Mouse (Mus musculus) small intestine, adult 2 months (tissue): ENCODE results near the gene Cdca5. TPM values are rescaled to one million over a fixed set of nuclear protein-coding genes. Genes with fewer than 3 reads are reported as not detected.

Source experiments
- H3K27ac ChIP-seq: fragments of 200-500 bp; 2 replicates; pipeline ENCODE4 v1.5.1; 2012; ENCODE audit warnings: low read depth, low read length, control low read depth, inconsistent platforms; ENCODE audit not compliant: insufficient read depth
- H3K27me3 ChIP-seq: fragments of 200-500 bp; 2 replicates; pipeline ENCODE4 v1.6.1; 2012; ENCODE audit warnings: mild to moderate bottlenecking, moderate library complexity, low read length, inconsistent platforms; ENCODE audit not compliant: control insufficient read depth, insufficient read depth
- H3K36me3 ChIP-seq: fragments of 200-500 bp; 2 replicates; pipeline ENCODE4 v1.6.1; 2012; ENCODE audit warnings: mild to moderate bottlenecking, low read length, control low read depth, inconsistent platforms; ENCODE audit not compliant: control insufficient read depth, insufficient read depth
- H3K4me1 ChIP-seq: fragments of 200-500 bp; 2 replicates; pipeline ENCODE4 v1.6.1; 2012; ENCODE audit warnings: low read length, inconsistent platforms, mixed read lengths; ENCODE audit not compliant: control insufficient read depth, insufficient read depth, insufficient read length
- H3K4me3 ChIP-seq: fragments of 200-500 bp; 2 replicates; pipeline ENCODE4 v1.5.1; 2012; ENCODE audit warnings: low read depth, mild to moderate bottlenecking, control low read depth, inconsistent platforms, low read length, moderate library complexity
- CTCF ChIP-seq: fragments of 200-500 bp; IDR thresholded peaks from 2 replicates; pipeline ENCODE4 v1.5.1; 2012; ENCODE audit warnings: low read depth, mild to moderate bottlenecking, control low read depth, inconsistent platforms, low read length, moderate library complexity, mixed read lengths; ENCODE audit not compliant: insufficient replicate concordance, insufficient read length; ENCODE audit errors: extremely low read depth
- POLR2A ChIP-seq: fragments of 200-500 bp; IDR thresholded peaks from 2 replicates; pipeline ENCODE4 v1.6.1; 2012; ENCODE audit warnings: low read depth, mild to moderate bottlenecking, control low read depth, inconsistent platforms, low read length, moderate library complexity
- WGBS: fragments of 180-500 bp; shearing (Covaris S2); methylation state at CpG from one replicate; pipeline ENCODE4 v1.1.7; 2018; 5-methylcytosine and 5-hydroxymethylcytosine counted together
- polyA plus RNA-seq: library from polyadenylated mRNA; depleted of rRNA; stranded (reverse); fragments of >200 nt; gene quantifications from 2 replicates; pipeline ENCODE4 v1.2.3, GENCODE M21; 2012

Gene Cdca5
- polyA plus RNA-seq, 1 experiment, result 2.6 TPM

DNA sequence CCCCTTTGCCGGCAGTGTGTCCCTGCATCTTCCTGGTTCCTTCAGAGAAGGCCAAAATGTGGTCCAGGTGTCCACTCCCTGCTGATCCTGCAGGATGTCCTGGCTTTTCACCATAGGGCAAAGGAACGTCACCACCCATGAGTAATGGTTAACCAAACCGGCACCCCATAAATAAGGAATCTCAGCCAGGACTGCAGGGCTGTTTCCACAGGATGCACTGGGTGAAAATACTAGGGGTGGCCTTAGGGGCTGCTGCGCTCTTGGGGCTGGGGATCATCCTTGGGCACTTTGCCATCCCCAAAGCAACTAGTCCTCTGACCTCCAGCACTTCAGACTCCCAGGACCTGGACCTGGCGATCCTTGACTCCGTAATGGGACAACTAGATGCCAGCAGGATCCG lies 20.8 kb downstream of the Cdca5 start, which contains the start of gene Naaladl1:
Gene Naaladl1 (plus strand): TSS at position 197 of the 400 bp plus-strand sequence.
- TF ChIP-seq POLR2A (peak; percentile 95), CTCF (no peak)
- peaks cover 19% of the 10 kb centered on the region for H3K4me1 ChIP-seq
- H3K4me3 ChIP-seq, result peak within 1 kb of the TSS; percentile 64
- H3K27ac ChIP-seq, result peak within 1 kb of the TSS; percentile 71
- peaks cover 21% of the 10 kb centered on the region; the same call in 1 of the 2 replicates for H3K36me3 ChIP-seq
- WGBS, result 38% methylated on average over 7 of the region's 7 CpGs
- no peaks in the 10 kb centered on the region for H3K27me3 ChIP-seq

DNA sequence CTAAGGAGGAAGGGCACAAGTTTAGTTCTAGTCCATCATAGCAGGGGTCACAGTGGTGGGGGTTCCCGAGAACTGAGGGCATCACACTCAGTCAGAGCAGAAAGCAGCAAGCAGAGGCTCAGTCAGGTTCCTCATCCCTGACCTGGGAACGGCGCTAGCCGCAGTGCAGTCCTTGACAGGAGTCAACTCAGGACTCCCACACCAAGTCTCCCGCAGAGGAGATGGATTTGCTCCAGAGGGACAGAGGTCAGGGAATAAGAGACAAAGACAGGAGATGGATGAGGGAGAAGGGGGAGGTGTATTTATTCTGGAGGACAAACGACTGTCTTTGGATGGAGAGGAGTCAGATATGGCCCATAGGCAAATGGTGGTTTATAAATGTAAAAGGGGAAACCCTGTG lies 28.3 kb downstream of the Cdca5 start:
- 57% methylated on average over 6 of the region's 6 CpGs for WGBS
- H3K4me3 ChIP-seq, result no peak overlapping the region
- TF ChIP-seq CTCF (no peak), POLR2A (no peak)

GRCm38 (mm10) chr19:6116113-6116850 lies 31.5 kb downstream of the Cdca5 start:
- H3K36me3 ChIP-seq, result peaks cover 52% of the 10 kb centered on the region
- no peak overlapping the region for H3K27ac ChIP-seq
- TF ChIP-seq CTCF (no peak), POLR2A (no peak)
- no peaks in the 10 kb centered on the region for H3K27me3 ChIP-seq
- H3K4me3 ChIP-seq, result no peak overlapping the region
- WGBS, result 81% methylated on average over 15 of the region's 15 CpGs
- peaks cover 16% of the 10 kb centered on the region; the same call in 1 of the 2 replicates for H3K4me1 ChIP-seq

More for the DNA sequence above, 28.3 kb downstream of the Cdca5 start:
- Histone ChIP-seq H3K4me1 (peaks cover 6% of the 10 kb centered on the region; the same call in 1 of the 2 replicates), H3K36me3 (peaks cover 71% of the 10 kb centered on the region), H3K27ac (no peak overlapping the region), H3K27me3 (no peaks in the 10 kb centered on the region)

- Histone ChIP-seq H3K27me3 (no peaks in the 10 kb centered on the region), H3K4me3 (peak overlapping the region; percentile 73), H3K4me1 (peaks cover 22% of the 10 kb centered on the region), H3K27ac (peak overlapping the region; percentile 83), H3K36me3 (peaks cover 41% of the 10 kb centered on the region)
- TF ChIP-seq CTCF (no peak), POLR2A (no peak; the same call in 1 of the 2 replicates)
- WGBS, result 2% methylated on average over 32 of the region's 32 CpGs
Measured at GRCm38 (mm10) chr19:6117346-6117985, 32.7 kb downstream of the Cdca5 start.

DNA sequence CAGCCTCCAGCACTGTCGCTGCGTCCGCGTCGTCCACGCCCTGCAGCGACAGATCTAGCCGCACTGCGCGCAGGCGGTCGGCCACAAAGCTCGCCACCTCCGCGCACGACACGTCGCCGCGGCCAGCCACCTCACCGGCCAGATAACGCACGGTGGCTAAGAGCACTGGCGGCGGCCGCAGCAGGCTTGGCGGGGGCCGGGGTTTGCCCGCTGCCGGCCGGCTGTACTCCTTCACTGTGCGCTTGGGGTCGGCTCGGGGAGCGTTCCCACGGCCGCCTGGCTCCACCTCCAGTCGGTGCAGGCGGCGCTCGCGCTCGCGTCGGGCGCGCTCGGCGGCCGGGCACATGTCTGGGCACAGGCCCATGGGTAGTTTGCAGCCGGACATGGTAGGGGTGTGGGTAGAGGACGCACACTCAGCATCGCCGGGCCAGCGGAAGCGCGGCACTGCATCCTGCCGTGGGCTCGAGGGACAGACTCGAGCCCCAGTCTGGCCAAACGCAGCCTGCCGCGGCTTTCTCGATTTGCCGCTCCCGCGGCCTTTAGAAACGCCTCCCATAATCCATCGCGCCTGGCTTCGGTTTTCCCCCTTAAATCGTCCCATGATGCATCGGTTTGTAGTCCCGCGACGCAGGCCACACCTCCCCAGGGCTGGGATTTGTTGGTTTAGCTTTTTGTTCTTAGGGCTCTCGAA lies 33.3 kb downstream of the Cdca5 start, which contains the start of gene Sac3d1:
Gene Sac3d1 (minus strand): TSS at position 665 of the 691 bp plus-strand sequence.
- no peaks in the 10 kb centered on the region for H3K27me3 ChIP-seq
- H3K36me3 ChIP-seq, result peaks cover 35% of the 10 kb centered on the region
- H3K4me3 ChIP-seq, result peak within 1 kb of the TSS; percentile 73
- H3K27ac ChIP-seq, result peak within 1 kb of the TSS; percentile 83
- TF ChIP-seq POLR2A, result peak; percentile 44
- TF ChIP-seq CTCF, result no peak
- H3K4me1 ChIP-seq, result peaks cover 24% of the 10 kb centered on the region
- WGBS, result under 1% methylated on average over 77 of the region's 77 CpGs

DNA sequence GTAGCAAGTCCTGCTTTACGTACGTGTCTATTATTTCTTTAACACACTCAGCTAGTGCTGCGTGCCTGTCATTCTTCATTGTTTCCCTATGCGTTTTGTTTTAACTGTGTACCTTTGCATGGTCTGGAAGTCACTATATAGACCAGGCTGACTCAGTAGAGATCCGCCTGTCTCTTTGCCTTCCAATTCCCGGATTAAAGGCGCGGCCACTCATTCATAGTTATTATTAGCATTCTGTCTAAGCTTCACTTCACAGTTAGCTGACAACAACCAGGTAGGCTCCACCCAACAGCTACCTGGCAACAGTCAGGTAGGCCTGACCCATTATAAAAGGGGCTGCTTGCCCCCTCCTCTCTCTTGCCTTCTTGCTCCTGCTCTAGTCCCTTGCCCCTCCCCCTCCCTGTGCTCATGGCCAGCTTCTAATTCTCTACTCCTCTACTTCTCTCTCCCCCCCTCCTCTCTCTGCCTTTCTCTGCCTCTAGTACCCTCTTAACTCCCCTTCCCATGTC lies 33.9 kb downstream of the Cdca5 start:
- Histone ChIP-seq H3K4me3 (peak overlapping the region; percentile 73; the same call in 1 of the 2 replicates), H3K36me3 (peaks cover 30% of the 10 kb centered on the region), H3K27me3 (no peaks in the 10 kb centered on the region), H3K4me1 (peaks cover 27% of the 10 kb centered on the region), H3K27ac (peak overlapping the region; percentile 28)
- TF ChIP-seq CTCF (no peak), POLR2A (no peak)
- under 1% methylated on average over 8 of the region's 8 CpGs for WGBS
